Mouse (Mus musculus): Measurements from ENCODE around the gene Fam43b.

DNA sequence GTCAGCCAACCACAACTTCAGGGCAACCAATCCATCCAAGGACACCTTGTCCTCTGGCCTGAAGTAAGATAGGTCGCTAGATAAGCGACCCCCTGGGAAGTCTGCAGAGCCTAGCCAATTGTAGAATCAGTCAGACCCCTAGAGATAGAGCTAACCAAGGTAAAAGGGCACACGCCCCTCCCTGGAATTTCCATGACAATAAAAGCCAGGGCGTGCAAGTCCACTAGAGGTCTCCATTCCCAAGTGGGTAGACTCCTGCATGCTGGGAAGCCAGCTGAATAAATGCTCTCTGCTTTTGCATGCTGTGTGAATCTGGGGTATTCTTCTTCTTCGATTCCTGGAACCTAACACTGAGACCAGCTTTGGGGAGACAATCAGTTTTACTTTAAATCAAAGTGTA, 20.1 kb upstream of the Fam43b start:
- no peak for TF ChIP-seq TCF12 (IDR thresholded peaks at IDR 0.05; ENCODE audit: low read depth, low read length)
- no peak for TF ChIP-seq CTCF (conservative IDR thresholded peaks at IDR 0.05 in 1 of 2, IDR thresholded peaks at IDR 0.05 in 1 of 2; ENCODE audit: low read depth in 2 of 2, low read length in 2 of 2)
- TF ChIP-seq POLR2A (IDR thresholded peaks at IDR 0.05; ENCODE audit: low read depth, low read length): no peak
- TF ChIP-seq HCFC1 (IDR thresholded peaks at IDR 0.05; ENCODE audit: low read depth, low read length): no peak
- TF ChIP-seq EP300 (IDR thresholded peaks at IDR 0.05; ENCODE audit: low read length): no peak

All from CH12.LX (cell line).